Mouse (Mus musculus) limb, embryonic 14.5 days (tissue): ENCODE results near the gene Foxm1. TPM values are rescaled to one million over a fixed set of nuclear protein-coding genes. Genes with fewer than 3 reads are reported as not detected.
A peak's percentile ranks its signal among the peaks of the same experiment; 100 is the strongest.

Experiments used
- ATAC-seq: fragments of 200-750 bp; cut with Nextera tagmentation; 2 replicates; pipeline ENCODE4 v1.8.0; 2017; ENCODE audit warnings: low read depth, moderate number of reproducible peaks, moderate TSS enrichment; ENCODE audit not compliant: low FRiP score
- DNase-seq: peaks from one replicate; pipeline ENCODE4 v3.0.0-alpha.2; 2015; ENCODE audit warnings: low spot score
- H3K27ac ChIP-seq: fragments of 300-500 bp; sonication (generic); replicated peaks from 2 replicates; pipeline ENCODE4 v1.5.1; 2014; ENCODE audit warnings: low read depth, mild to moderate bottlenecking, low read length, moderate library complexity, mixed read lengths
- H3K27me3 ChIP-seq: fragments of 300-500 bp; sonication (generic); 2 replicates; pipeline ENCODE4 v1.6.1; 2014; ENCODE audit warnings: low read length, mixed read lengths; ENCODE audit not compliant: control insufficient read depth, insufficient read depth
- H3K36me3 ChIP-seq: fragments of 300-500 bp; sonication (generic); 2 replicates; pipeline ENCODE4 v1.6.1; 2014; ENCODE audit warnings: mild to moderate bottlenecking, low read length, moderate library complexity, mixed read lengths; ENCODE audit not compliant: control insufficient read depth, insufficient read depth
- H3K4me1 ChIP-seq: fragments of 300-500 bp; sonication (generic); 2 replicates; pipeline ENCODE4 v1.6.1; 2014; ENCODE audit warnings: antibody characterized with exemption, low read length, mixed read lengths; ENCODE audit not compliant: control insufficient read depth, insufficient read depth
- H3K4me2 ChIP-seq: fragments of 300-500 bp; sonication (generic); replicated peaks from 2 replicates; pipeline ENCODE4 v1.6.1; 2014; ENCODE audit warnings: low read depth, mild to moderate bottlenecking, low read length, moderate library complexity; ENCODE audit not compliant: severe bottlenecking
- H3K4me3 ChIP-seq: fragments of 300-500 bp; sonication (generic); replicated peaks from 2 replicates; pipeline ENCODE4 v1.5.1; 2014; ENCODE audit warnings: low read length
- H3K9ac ChIP-seq: fragments of 300-500 bp; sonication (generic); 2 replicates; pipeline ENCODE4 v1.6.1; 2014; ENCODE audit warnings: mild to moderate bottlenecking, low read depth, low read length, moderate library complexity; ENCODE audit not compliant: severe bottlenecking
- H3K9me3 ChIP-seq: fragments of 300-500 bp; sonication (generic); 2 replicates; pipeline ENCODE4 v1.6.1; 2016; ENCODE audit warnings: low read length; ENCODE audit not compliant: control insufficient read depth
- POLR2A ChIP-seq: fragments of 200-500 bp; IDR thresholded peaks from 2 replicates; pipeline ENCODE4 v1.8.0; 2012; ENCODE audit warnings: inconsistent platforms, mild to moderate bottlenecking, moderate library complexity, borderline replicate concordance; ENCODE audit not compliant: insufficient read depth, insufficient read length; ENCODE audit errors: extremely low read depth
- WGBS: fragments of 180-500 bp; shearing (Covaris S2); extraction: QIAGEN DNeasy Blood & Tissue Kit; methylation state at CpG from one replicate; pipeline ENCODE4 v1.1.7; 2014; 5-methylcytosine and 5-hydroxymethylcytosine counted together
- polyA plus RNA-seq, 2 experiments: library from polyadenylated mRNA; depleted of rRNA in 1 of 2; stranded (reverse) in 1 of 2; unstranded in 1 of 2; fragments of >200 nt; fragmentation: Nextera tagmentation in 1 of 2; extraction: Ambion mirVana in 1 of 2; gene quantifications; 2 replicates each; pipeline versions ENCODE4 v1.2.1 to v1.2.3; 2012 to 2014

Foxm1 gene
- polyA plus RNA-seq, 2 experiments, result 30.9 to 81.2 TPM

- Histone ChIP-seq H3K4me1 (no peaks in the 10 kb centered on the region), H3K9me3 (no peaks in the 10 kb centered on the region), H3K27me3 (no peaks in the 10 kb centered on the region), H3K9ac (no peak overlapping the region), H3K27ac (no peak overlapping the region), H3K4me2 (no peak overlapping the region), H3K36me3 (peaks cover 13% of the 10 kb centered on the region), H3K4me3 (no peak overlapping the region)
- 96% methylated on average over 1 of the region's 1 CpGs for WGBS
- ATAC-seq (no peak), DNase-seq (no peak)
- no peak for TF ChIP-seq POLR2A
Measured at GRCm38 (mm10) chr6:128418076-128418475, 55.3 kb downstream of the Foxm1 start.

- Histone ChIP-seq H3K27ac (no peak overlapping the region), H3K9ac (no peak overlapping the region), H3K27me3 (no peaks in the 10 kb centered on the region), H3K9me3 (no peaks in the 10 kb centered on the region), H3K4me3 (no peak overlapping the region), H3K36me3 (0 out of 2 replicates have a peak, but pooled peaks cover 2% of the 10 kb centered on the region), H3K4me2 (no peak overlapping the region), H3K4me1 (0 out of 2 replicates have a peak, but pooled peaks cover 3% of the 10 kb centered on the region)
- ATAC-seq (no peak), DNase-seq (no peak)
- TF ChIP-seq POLR2A, result no peak
- 98% methylated on average over 2 of the region's 2 CpGs for WGBS
Measured at GRCm38 (mm10) chr6:128421036-128421435, 58.3 kb downstream of the Foxm1 start.

- TF ChIP-seq POLR2A, result no peak
- no peaks in the 10 kb centered on the region for H3K27me3 ChIP-seq
- no peak overlapping the region for H3K4me2 ChIP-seq
- no peak overlapping the region for H3K27ac ChIP-seq
- 0 out of 2 replicates have a peak, but pooled peaks cover 3% of the 10 kb centered on the region for H3K4me1 ChIP-seq
- WGBS, result 90% methylated on average over 3 of the region's 3 CpGs
- ATAC-seq (no peak), DNase-seq (no peak)
- H3K36me3 ChIP-seq, result 0 out of 2 replicates have a peak, but pooled peaks cover 2% of the 10 kb centered on the region
- H3K9ac ChIP-seq, result no peak overlapping the region
- H3K9me3 ChIP-seq, result no peaks in the 10 kb centered on the region
- no peak overlapping the region for H3K4me3 ChIP-seq
Measured at GRCm38 (mm10) chr6:128421480-128421879, 58.7 kb downstream of the Foxm1 start.

GRCm38 (mm10) chr6:128423496-128424268 lies 60.9 kb downstream of the Foxm1 start:
- no peaks in the 10 kb centered on the region for H3K9me3 ChIP-seq
- DNase-seq (no peak), ATAC-seq (no peak)
- peak overlapping the region; percentile 97 for H3K27ac ChIP-seq
- peak overlapping the region; percentile 50 for H3K4me3 ChIP-seq
- H3K9ac ChIP-seq, result peak overlapping the region; percentile 86
- no peak for TF ChIP-seq POLR2A
- H3K4me1 ChIP-seq, result 0 out of 2 replicates have a peak, but pooled peaks cover 3% of the 10 kb centered on the region
- no peaks in the 10 kb centered on the region for H3K27me3 ChIP-seq
- H3K4me2 ChIP-seq, result peak overlapping the region; percentile 53
- WGBS, result 41% methylated on average over 15 of the region's 16 CpGs
- H3K36me3 ChIP-seq, result peaks cover 5% of the 10 kb centered on the region

GRCm38 (mm10) chr6:128424269-128425019 lies 61.7 kb downstream of the Foxm1 start, which contains the start of gene Itfg2:
Gene Itfg2, minus strand, starts transcription at chr6:128424931.
- under 1% methylated on average over 42 of the region's 42 CpGs for WGBS

More at GRCm38 (mm10) chr6:128424269-128425019, 61.7 kb downstream of the Foxm1 start, which contains the start of gene Itfg2:
- Histone ChIP-seq H3K36me3 (peaks cover 13% of the 10 kb centered on the region), H3K4me3 (peak within 1 kb of the TSS; percentile 50), H3K9me3 (no peaks in the 10 kb centered on the region), H3K27me3 (no peaks in the 10 kb centered on the region), H3K27ac (peak within 1 kb of the TSS; percentile 97), H3K4me1 (0 out of 2 replicates have a peak, but pooled peaks cover 3% of the 10 kb centered on the region), H3K9ac (peak within 1 kb of the TSS; percentile 86), H3K4me2 (peak within 1 kb of the TSS; percentile 53)
- ATAC-seq (peak; percentile 95), DNase-seq (peak; percentile 94)
- TF ChIP-seq POLR2A, result peak; percentile 88; the same call in 1 of the 2 replicates
